Comparison of ENCODE assay signal across 8 mouse cellular contexts in genomic region chr13:9763100-9763827, GRCm38 (mm10). TPM values are rescaled to one million over a fixed set of nuclear protein-coding genes. Genes with fewer than 3 reads are reported as not detected.
DNase-seq lines count a peak whose midpoint lies in the region; ATAC-seq lines count a peak whose summit lies in the region.

No protein-coding gene starts in this region.

- H3K4me2 ChIP-seq in forebrain, embryonic 12.5 days = peak overlapping the region; percentile 73
- H3K4me2 ChIP-seq in kidney, embryonic 16.5 days (replicated peaks; ENCODE audit: low read depth, low read length) = peak overlapping the region; percentile 86
- peak overlapping the region; percentile 78 for H3K4me2 ChIP-seq in midbrain, embryonic 14.5 days (ENCODE audit: low read length)

- peaks cover 51% of the 10 kb centered on the region for H3K4me1 ChIP-seq in forebrain, embryonic 12.5 days
- H3K4me1 ChIP-seq in kidney, embryonic 16.5 days (ENCODE audit: insufficient read depth, low read length) = peaks cover 45% of the 10 kb centered on the region
- H3K4me1 ChIP-seq in midbrain, embryonic 14.5 days (ENCODE audit: control insufficient read depth, insufficient read depth, low read length) = peaks cover 40% of the 10 kb centered on the region

- peak overlapping the region; percentile 100 for H3K9ac ChIP-seq in forebrain, embryonic 12.5 days
- H3K9ac ChIP-seq in kidney, embryonic 16.5 days (replicated peaks; ENCODE audit: low read length) = peak overlapping the region; percentile 100
- peak overlapping the region; percentile 99 for H3K9ac ChIP-seq in midbrain, embryonic 14.5 days (replicated peaks; ENCODE audit: low read length)

- peak overlapping the region; percentile 99 for H3K27ac ChIP-seq in forebrain, embryonic 12.5 days
- peak overlapping the region; percentile 99 for H3K27ac ChIP-seq in kidney, embryonic 16.5 days (ENCODE audit: low read length)
- peak overlapping the region; percentile 99 for H3K27ac ChIP-seq in midbrain, embryonic 14.5 days (replicated peaks; ENCODE audit: low read depth, low read length)

- ATAC-seq in forebrain, embryonic 12.5 days (ENCODE audit: low FRiP score) = peak; percentile 39; the same call in 1 of the 2 replicates
- ATAC-seq in kidney, embryonic 16.5 days (ENCODE audit: low FRiP score, low TSS enrichment) = peak; percentile 42
- peak; percentile 33 for ATAC-seq in midbrain, embryonic 14.5 days (ENCODE audit: low FRiP score, low TSS enrichment)

- no peaks in the 10 kb centered on the region for H3K36me3 ChIP-seq in forebrain, embryonic 12.5 days (replicated peaks)
- no peaks in the 10 kb centered on the region for H3K36me3 ChIP-seq in kidney, embryonic 16.5 days (ENCODE audit: insufficient read depth, low read length)
- H3K36me3 ChIP-seq in midbrain, embryonic 14.5 days (ENCODE audit: control insufficient read depth, insufficient read depth, low read length) = no peaks in the 10 kb centered on the region

- DNase-seq in retina, embryonic 14.5 days (ENCODE audit: low spot score) = peak; percentile 62
- DNase-seq in retina, postnatal 1 day = no peak
- DNase-seq in adipocyte (ENCODE audit: low spot score) = peak; percentile 50
- peak; percentile 62 for DNase-seq in midbrain, embryonic 14.5 days
- no peak for DNase-seq in adrenal gland, adult 2 months
- DNase-seq in right cerebral cortex, adult 18-20 months = no peak

- H3K27me3 ChIP-seq in forebrain, embryonic 12.5 days = no peaks in the 10 kb centered on the region
- no peaks in the 10 kb centered on the region for H3K27me3 ChIP-seq in kidney, embryonic 16.5 days (ENCODE audit: insufficient read depth, low read length)
- no peaks in the 10 kb centered on the region for H3K27me3 ChIP-seq in midbrain, embryonic 14.5 days (ENCODE audit: control insufficient read depth, insufficient read depth, low read length)

- no peaks in the 10 kb centered on the region for H3K9me3 ChIP-seq in forebrain, embryonic 12.5 days
- no peaks in the 10 kb centered on the region for H3K9me3 ChIP-seq in kidney, embryonic 16.5 days (ENCODE audit: low read length)
- no peaks in the 10 kb centered on the region for H3K9me3 ChIP-seq in midbrain, embryonic 14.5 days (ENCODE audit: control insufficient read depth, low read length)

- WGBS in forebrain, embryonic 12.5 days = 7% methylated on average over 21 of the region's 21 CpGs
- under 1% methylated on average over 21 of the region's 21 CpGs for WGBS in kidney, embryonic 16.5 days
- WGBS in midbrain, embryonic 14.5 days = 3% methylated on average over 21 of the region's 21 CpGs

- peak overlapping the region; percentile 95 for H3K4me3 ChIP-seq in forebrain, embryonic 12.5 days (replicated peaks)
- H3K4me3 ChIP-seq in kidney, embryonic 16.5 days (ENCODE audit: low read length) = peak overlapping the region; percentile 96
- H3K4me3 ChIP-seq in midbrain, embryonic 14.5 days (replicated peaks; ENCODE audit: low read depth, low read length) = peak overlapping the region; percentile 95

RNA-seq across cellular contexts. Expression of gene Zmynd11, which starts 1.9 kb away (rescaled TPM):
- 166 and 169 TPM in 2 replicates for polyA plus RNA-seq in forebrain, embryonic 12.5 days (2016; fragmentation: Nextera tagmentation; extraction: Ambion mirVana)
- 95.0 and 101 TPM in 2 replicates for polyA plus RNA-seq in kidney, embryonic 16.5 days (2015; fragmentation: Nextera tagmentation; extraction: Ambion mirVana)
- polyA plus RNA-seq in midbrain, embryonic 14.5 days (2014; fragmentation: Nextera tagmentation; extraction: Ambion mirVana) = 146 and 198 TPM in 2 replicates
- total RNA-seq in adrenal gland, adult 2 months (2021) = 100 to 1,000 TPM; 132 to 155 TPM
- polyA plus RNA-seq in adrenal gland, adult 2 months (2012; rRNA removed) = 31.4 and 35.9 TPM in 2 replicates

Comparison
In these comparisons a context has a peak if more than half of its experiments do, and no peak if none do; other contexts are left out.
1. DNase-seq: peak in retina, embryonic 14.5 days (single experiment), adipocyte (single experiment) and midbrain, embryonic 14.5 days (single experiment); none in retina, postnatal 1 day (single experiment), adrenal gland, adult 2 months (single experiment) and right cerebral cortex, adult 18-20 months (single experiment).
2. Peak in every context shown above with its lines, with median percentiles within 50 percentile points of each other: ATAC-seq, H3K27ac ChIP-seq, H3K4me2 ChIP-seq, H3K4me3 ChIP-seq and H3K9ac ChIP-seq.